Mouse (Mus musculus) kidney, postnatal 14 days (tissue): ENCODE measurements around the gene Aldh1l2.
"Not testable (repeated sequence)": the region's sequence is repeated elsewhere in the genome, so short reads cannot be mapped to it uniquely, and the experiment has no call there.

Source experiments
- DNase-seq: peaks from one replicate; pipeline ENCODE4 v3.0.0; 2022; ENCODE audit warnings: mixed read lengths

Aldh1l2 gene

GRCm38 (mm10) chr10:83533910-83534283, at the start of gene Aldh1l2:
TSS of gene Aldh1l2 (minus strand) at chr10:83534140.
- DNase-seq, result peak; percentile 87

- DNase-seq, result no peak
These were observed 31.8 kb upstream of the Aldh1l2 start for GRCm38 (mm10) chr10:83565449-83566441.

GRCm38 (mm10) chr10:83563005-83563404, 29.1 kb upstream of the Aldh1l2 start:
- no peak for DNase-seq

DNA sequence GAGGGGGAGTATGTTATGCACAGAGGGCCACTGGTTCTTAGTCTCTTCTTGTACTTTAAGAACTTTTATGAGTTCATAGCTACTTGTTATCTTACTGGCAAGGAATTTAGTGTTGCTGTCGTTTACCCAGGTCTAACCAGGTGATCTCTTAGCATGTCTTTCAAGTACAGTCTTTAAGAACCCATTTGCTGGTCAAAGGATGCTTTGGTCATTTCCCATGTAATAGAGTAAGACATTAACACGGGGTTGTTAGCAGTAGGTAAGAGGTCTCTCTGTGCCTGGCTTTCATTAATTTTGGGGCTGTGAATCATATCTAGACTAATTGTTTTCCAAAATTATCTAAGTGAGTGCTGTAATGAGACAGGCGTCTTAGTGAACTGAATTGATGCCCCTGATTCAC, 11.4 kb upstream of the Aldh1l2 start:
- no peak for DNase-seq

DNA sequence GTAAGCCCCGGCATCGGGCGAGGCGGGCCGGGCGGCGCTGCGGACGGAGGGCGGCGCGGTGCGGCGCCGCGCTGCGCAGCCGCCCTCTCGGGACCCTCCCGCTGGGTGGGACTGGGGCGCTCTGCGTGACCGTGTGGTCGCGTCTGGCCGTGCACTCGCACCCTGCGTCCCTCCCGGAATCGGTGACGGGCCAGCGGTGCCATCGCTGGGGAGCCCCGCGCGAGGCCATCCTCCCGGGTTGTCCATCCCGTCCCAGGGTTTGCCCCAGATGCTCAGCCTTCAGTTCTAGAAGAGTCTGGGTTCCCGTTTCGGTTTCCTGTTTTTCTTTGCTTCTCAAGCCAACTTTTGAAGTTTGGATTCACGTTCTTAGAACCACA, 10.2 kb upstream of the Aldh1l2 start:
- DNase-seq, result no peak

GRCm38 (mm10) chr10:83543439-83544102, 9.6 kb upstream of the Aldh1l2 start, which contains the start of gene Washc4:
TSS of gene Washc4 (plus strand) at chr10:83543752.
- DNase-seq, result peak; percentile 97

DNA sequence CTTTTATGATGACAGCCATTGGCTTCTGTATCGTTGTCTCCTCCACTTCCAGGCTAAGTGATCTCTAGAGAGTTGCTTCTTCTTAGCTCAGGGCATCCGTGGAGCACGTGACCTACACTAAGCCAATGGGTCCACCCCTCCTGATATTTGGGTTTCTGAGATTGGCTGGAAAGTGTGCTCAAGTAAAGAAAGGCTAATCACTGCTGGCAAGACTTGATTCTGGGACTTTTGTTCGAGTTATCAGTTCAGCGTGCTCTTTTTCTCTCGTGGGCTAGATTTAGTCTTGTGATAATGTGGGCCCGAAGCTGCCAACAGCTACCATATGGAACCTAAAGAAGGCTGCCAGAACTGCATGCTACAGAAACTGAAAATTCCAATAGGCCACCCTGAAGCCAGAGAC, 8.3 kb upstream of the Aldh1l2 start:
- no peak for DNase-seq

DNA sequence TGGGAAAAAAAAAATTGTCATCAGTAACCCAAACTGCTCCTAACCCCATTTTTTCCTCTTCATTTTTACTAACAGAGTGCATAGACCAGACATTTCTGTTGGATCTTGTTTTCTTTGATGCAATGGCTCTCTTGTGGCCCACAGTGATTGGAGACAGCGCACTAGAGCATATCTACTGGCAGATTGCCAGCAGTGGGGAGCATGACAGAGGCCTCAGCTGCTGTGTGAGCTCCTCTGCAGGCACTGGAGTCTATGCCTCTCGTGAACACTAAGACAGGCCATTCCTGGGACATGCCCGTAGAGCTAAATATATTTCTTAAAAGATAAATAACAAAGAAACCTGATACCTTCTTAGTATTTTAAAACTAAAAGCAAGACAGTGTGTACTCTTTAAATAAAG, 6.2 kb upstream of the Aldh1l2 start:
- DNase-seq, result no peak

- DNase-seq, result no peak
These were observed 5.5 kb upstream of the Aldh1l2 start for GRCm38 (mm10) chr10:83539311-83539980.

DNA sequence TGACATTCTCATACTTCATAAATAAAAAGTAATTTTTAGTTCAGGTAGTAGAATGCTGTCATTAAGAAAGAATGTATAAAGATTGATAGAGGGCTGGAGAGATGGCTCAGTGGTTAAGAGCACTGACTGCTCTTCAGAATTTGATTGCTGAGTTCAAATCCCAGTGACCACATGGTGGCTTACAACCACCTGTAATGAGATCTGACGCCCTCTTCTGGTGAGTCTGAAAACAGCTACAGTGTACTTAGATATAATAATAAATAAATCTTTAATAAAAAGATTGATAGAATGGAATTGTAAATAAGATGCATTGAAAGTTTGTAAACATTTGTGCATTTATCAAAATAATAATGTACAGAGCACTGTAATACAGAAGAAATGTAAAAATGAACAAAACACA, 2.5 kb upstream of the Aldh1l2 start:
- no peak for DNase-seq

DNA sequence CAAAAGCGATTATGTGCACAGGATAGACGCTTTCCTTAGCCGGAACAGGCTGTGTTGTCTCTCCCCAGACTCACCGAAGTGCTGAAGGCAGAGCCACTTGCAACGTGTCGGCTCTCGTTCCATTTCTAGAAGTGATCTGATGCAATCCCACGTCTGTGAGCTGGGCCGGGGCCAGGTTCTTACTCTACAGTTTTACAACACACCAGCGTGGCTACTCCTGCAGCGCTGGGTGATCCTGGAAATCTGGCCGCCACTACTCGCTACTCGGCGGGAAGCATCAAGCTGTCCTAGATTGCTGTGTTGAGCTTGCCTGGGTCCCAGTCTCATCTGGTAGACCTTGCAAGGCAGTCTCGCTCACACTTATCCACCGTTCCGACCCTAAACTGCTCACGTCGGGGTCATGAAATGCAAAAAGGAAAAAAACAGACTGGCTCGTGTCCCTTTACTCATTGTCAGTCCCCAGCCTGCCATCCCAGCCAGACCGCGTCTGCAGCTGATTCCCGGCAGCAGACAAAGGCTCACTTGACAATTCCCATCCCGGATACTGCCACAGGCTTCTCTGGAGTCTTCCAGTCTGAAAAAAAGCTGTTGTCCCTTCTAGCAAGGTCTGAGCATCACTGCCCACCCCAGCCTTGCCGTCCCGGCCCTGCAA, 556 bp downstream of the Aldh1l2 start:
- peak; percentile 22 for DNase-seq

DNA sequence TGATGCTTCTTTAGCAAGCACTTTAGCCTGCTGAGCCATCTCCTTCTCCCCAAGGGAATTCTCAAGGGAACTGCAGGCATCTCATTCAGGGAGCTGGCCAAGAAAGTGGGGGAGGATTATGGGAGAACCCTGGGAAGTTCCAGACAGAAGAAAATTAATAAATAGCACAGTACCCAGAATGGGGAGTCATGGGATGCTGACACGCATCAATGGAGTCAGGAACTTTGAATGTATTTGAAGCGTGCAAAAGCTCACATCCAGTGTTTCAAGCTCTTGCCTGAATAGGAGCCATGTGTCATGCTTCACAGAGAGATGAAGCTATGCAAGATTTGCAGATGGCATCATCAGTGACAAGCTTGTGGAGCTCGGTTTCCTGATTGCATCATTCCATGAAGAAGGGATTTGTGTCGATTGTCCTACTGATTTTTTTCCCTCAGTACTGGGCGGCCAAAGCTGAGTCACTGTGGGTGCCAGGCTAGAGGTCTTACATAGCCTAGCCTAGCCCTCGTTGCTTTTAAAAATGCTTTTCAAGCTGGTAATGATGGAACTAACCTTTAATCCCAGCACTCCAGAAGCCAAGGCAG, 3.5 kb downstream of the Aldh1l2 start:
- no peak for DNase-seq

DNA sequence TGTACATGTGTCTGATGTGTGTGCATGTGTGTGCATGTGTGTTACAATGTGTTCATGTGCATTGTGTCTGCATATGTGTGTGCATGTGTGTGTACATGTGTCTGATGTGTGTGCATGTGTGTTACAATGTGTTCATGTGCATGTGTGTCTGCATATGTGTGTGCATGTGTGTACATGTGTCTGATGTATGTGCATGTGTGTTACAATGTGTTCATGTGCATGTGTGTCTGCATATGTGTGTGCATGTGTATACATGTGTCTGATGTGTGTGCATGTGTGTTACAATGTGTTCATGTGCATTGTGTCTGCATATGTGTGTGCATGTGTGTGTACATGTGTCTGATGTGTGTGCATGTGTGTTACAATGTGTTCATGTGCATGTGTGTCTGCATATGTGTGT, 9.7 kb downstream of the Aldh1l2 start:
- DNase-seq, result not testable (repeated sequence)

- DNase-seq, result no peak
These were observed 12.9 kb downstream of the Aldh1l2 start for GRCm38 (mm10) chr10:83520990-83521389.

DNA sequence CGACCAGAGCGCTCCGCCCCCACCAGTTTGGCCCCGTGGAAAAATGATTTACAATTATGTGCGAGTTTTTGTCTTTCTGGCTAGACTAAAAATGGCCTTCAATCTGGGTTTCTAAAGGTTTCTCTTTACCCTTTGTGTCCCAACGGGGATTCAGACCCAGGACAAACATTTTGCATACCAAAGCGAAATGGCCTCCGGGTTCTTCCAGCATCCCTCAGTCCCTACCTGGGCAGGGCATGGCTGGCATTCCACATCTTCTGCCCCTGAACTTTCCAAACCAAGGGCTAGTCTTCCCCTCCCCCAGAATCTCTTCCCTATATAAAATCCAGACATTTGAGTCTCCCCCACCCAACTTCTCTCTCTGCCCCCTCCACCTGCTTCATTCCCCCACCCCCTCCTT, 20.2 kb downstream of the Aldh1l2 start:
- no peak for DNase-seq

- no peak for DNase-seq
These were observed 22.6 kb downstream of the Aldh1l2 start for GRCm38 (mm10) chr10:83511304-83511703.

- peak; percentile 33 for DNase-seq
These were observed 24.8 kb downstream of the Aldh1l2 start for GRCm38 (mm10) chr10:83508962-83509660.

DNA sequence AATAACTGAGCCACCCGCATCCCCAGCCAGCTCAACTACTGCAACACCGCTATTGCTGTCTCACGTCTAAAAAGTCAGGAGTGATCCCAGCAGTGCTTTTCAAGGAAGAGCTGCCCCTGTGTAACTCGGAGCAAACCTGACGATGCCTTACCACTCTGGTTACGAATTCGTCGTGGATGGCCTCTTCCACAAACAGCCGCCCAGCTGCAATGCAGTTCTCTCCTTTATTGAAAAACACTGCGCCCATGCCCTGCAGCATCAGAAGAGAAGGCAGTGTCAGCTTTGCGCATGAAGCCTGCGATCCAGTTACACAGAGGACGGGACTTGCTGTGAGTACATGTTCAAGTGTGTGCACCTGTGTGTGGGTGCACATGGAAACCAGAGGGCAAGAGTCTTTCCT, 36.6 kb downstream of the Aldh1l2 start:
- DNase-seq, result no peak

- DNase-seq, result no peak
These were observed 43.4 kb downstream of the Aldh1l2 start for GRCm38 (mm10) chr10:83490506-83490905.

DNA sequence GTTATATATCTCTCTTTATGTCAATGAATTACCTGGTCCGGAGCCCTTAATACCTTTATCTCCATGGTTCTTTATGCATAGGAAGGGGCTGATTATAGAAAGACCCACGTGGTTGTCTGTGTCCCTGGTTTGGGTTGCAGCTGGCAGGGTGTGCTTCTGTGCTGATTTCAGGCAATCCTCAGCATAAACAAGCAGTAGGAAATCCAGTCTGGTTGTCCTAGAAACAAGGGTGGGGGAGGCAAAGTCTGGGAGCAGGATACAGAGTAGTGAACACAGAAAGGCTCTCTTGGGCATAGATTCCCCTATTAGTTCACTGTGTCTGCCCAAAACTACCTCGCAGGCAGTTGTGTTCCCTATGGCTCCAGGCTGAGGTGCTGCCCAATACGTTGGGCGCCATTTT, 56.7 kb downstream of the Aldh1l2 start:
- no peak for DNase-seq

DNA sequence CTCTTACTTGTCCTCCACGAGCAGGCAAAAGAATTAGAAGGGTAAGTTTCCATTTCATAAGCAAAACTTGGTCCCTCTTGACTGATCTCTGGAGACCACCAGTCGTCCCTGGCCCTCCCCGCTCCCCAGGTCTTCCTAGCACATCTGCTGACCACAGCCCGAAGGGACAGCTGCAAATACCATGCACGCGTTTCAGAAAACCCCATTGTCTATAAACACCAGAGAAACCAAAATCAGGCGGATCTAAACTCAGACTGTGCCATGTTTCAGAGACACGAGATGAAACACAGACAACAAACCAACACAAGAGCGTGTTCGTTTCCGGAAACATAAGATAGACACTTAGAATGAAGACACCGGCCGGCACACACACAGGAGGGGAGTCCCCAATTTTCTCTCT, 58.7 kb downstream of the Aldh1l2 start:
- no peak for DNase-seq

DNA sequence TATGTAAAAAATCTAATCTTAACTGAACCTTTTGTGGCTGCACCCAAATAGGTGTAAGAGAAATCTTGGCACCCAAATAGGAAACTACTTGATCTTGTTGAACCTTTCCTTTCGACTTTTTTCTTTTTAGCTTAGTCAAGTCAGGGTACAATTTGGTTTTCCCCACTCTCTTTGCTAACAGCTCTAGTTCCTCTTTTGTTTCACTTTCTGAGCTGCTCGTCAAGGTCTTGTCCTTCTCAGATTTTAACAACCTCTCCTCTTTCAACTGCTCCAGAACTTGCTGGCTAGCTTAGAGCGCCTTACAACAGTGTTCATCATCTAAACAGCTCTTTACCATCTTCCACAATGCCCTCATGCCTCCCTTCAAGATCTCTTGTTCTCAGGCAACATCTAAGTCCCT, 76.4 kb downstream of the Aldh1l2 start:
- no peak for DNase-seq
